Comparison of ENCODE assay signal across 13 mouse cellular contexts in genomic region chr5:65667644-65668043, GRCm38 (mm10). TPM values are rescaled to one million over a fixed set of nuclear protein-coding genes. Genes with fewer than 3 reads are reported as not detected.
DNase-seq lines count a peak whose midpoint lies in the region; TF ChIP-seq lines count a peak whose summit lies in the region.
"Had no signal": no experiment of that assay in that cellular context is flagged by ENCODE, and none has a peak within 500 bp of the region (broad histone marks: within the 10 kb centered on the region; RNA-seq: fewer than 3 reads in every experiment).

No protein-coding gene starts in this region.

- no peaks in the 10 kb centered on the region; the same call in none of the 2 replicates for H3K36me3 ChIP-seq in heart, adult 2 months (ENCODE audit: control insufficient read depth, insufficient read depth, low read length)

- peak; percentile 34 for TF ChIP-seq CTCF in heart, adult 2 months (IDR thresholded peaks at IDR 0.05)
- TF ChIP-seq CTCF in left cerebral cortex, adult 2 months (IDR thresholded peaks at IDR 0.05): no peak; the same call in 1 of the 2 replicates

- H3K9ac ChIP-seq in heart, adult 2 months (ENCODE audit: low read depth, low read length): no peak overlapping the region
- H3K9ac ChIP-seq: forebrain, postnatal 0 days had no signal

- no peaks in the 10 kb centered on the region for H3K27me3 ChIP-seq in heart, adult 2 months (ENCODE audit: control insufficient read depth, insufficient read depth, low read length)

- TF ChIP-seq POLR2A in heart, adult 2 months (IDR thresholded peaks at IDR 0.05; ENCODE audit: insufficient read depth, low read depth, low read length): no peak

- H3K4me1 ChIP-seq in heart, adult 2 months (ENCODE audit: control insufficient read depth, insufficient read depth, low read length): peaks cover 1% of the 10 kb centered on the region; the same call in 1 of the 2 replicates

- DNase-seq in heart, adult 2 months: no peak
- DNase-seq in heart, postnatal 4 days: no peak
- DNase-seq in lung, postnatal 10 days: peak; percentile 4
- DNase-seq in lung, adult 18-20 months: no peak
- peak; percentile 33 for DNase-seq in T-cell, adult 2 months (ENCODE audit: low spot score)
- DNase-seq in MN1 (ENCODE audit: low spot score): no peak
- no peak for DNase-seq in left cerebral cortex, adult 2 months (ENCODE audit: extremely low spot score in 1 of 2, low spot score in 2 of 2)
- DNase-seq: cerebellum, adult 18-20 months; forebrain, postnatal 0 days; gastrocnemius, postnatal 14 days; heart, postnatal 36 days; right cerebral cortex, postnatal 4 days had no signal

- H3K27ac ChIP-seq in heart, adult 2 months: no peak overlapping the region
- no peak overlapping the region for H3K27ac ChIP-seq in left cerebral cortex, adult 2 months

- intact Hi-C loops in heart, adult 2 months (cut with DNase I): no loop called here
- intact Hi-C loops in left cerebral cortex, adult 2 months (cut with DNase I): no loop called here

- H3K79me2 ChIP-seq in heart, adult 2 months (replicated peaks; ENCODE audit: control insufficient read depth, insufficient read depth, low read length): peaks cover 7% of the 10 kb centered on the region

- TF ChIP-seq EP300 in heart, adult 2 months (IDR thresholded peaks at IDR 0.05; ENCODE audit: insufficient read depth, low read depth, low read length): no peak

- H3K4me3 ChIP-seq in heart, adult 2 months: no peak overlapping the region
- H3K4me3 ChIP-seq in left cerebral cortex, adult 2 months: no peak overlapping the region
- H3K4me3 ChIP-seq: erythroblast, embryonic 14.5 days had no signal

- WGBS in heart, adult 2 months: 87% methylated on average over 3 of the region's 3 CpGs

RNA-seq across cellular contexts. Expression of gene Pds5a, which starts 30.4 kb away (rescaled TPM):
- total RNA-seq in heart, adult 2 months (2021): 10 to 100 TPM; 54.8 to 65.4 TPM
- polyA plus RNA-seq in heart, adult 2 months (2012; rRNA removed): 14.8 and 25.6 TPM in 2 replicates
- 10 to 100 TPM; 88.1 to 93.2 TPM for total RNA-seq in heart, postnatal 4 days (2021)
- 10 to 100 TPM; 77.8 to 79.1 TPM for total RNA-seq in left cerebral cortex, adult 2 months (2021)

Comparison
In these comparisons a context has a peak if more than half of its experiments do, and no peak if none do; other contexts are left out.
1. DNase-seq: peak in lung, postnatal 10 days (single experiment) and T-cell, adult 2 months (single experiment); none in heart, adult 2 months (0 of 2), heart, postnatal 4 days (single experiment), lung, adult 18-20 months (0 of 2), MN1 (single experiment) and left cerebral cortex, adult 2 months (0 of 2).